8 mouse cellular contexts compared by ENCODE assay signal in genomic region chr17:67978786-67979185, GRCm38 (mm10). TPM values are rescaled to one million over a fixed set of nuclear protein-coding genes. Genes with fewer than 3 reads are reported as not detected.
DNase-seq lines count a peak whose midpoint lies in the region; ATAC-seq lines count a peak whose summit lies in the region.

No protein-coding gene starts in this region.

- H3K4me1 ChIP-seq in brown adipose tissue, adult 24 weeks (ENCODE audit: control insufficient read depth, insufficient read depth, insufficient read length, low read length): peaks cover 15% of the 10 kb centered on the region
- H3K4me1 ChIP-seq in heart, embryonic 12.5 days (replicated peaks): peaks cover 31% of the 10 kb centered on the region
- peaks cover 30% of the 10 kb centered on the region for H3K4me1 ChIP-seq in stomach, embryonic 14.5 days (ENCODE audit: control insufficient read depth, insufficient read depth, low read length)
- H3K4me1 ChIP-seq in forebrain, embryonic 11.5 days (replicated peaks; ENCODE audit: control insufficient read depth, insufficient read depth, low read length): no peaks in the 10 kb centered on the region; the same call in 1 of the 2 replicates

- peak overlapping the region; percentile 20 for H3K27ac ChIP-seq in brown adipose tissue, adult 24 weeks (replicated peaks; ENCODE audit: low read depth, low read length)
- no peak overlapping the region; the same call in 1 of the 2 replicates for H3K27ac ChIP-seq in heart, embryonic 12.5 days (ENCODE audit: poor library complexity, severe bottlenecking)
- peak overlapping the region; percentile 48 for H3K27ac ChIP-seq in stomach, embryonic 14.5 days (ENCODE audit: low read length)
- H3K27ac ChIP-seq in forebrain, embryonic 11.5 days (ENCODE audit: low read depth, low read length): no peak overlapping the region

- no peaks in the 10 kb centered on the region for H3K36me3 ChIP-seq in heart, embryonic 12.5 days
- no peaks in the 10 kb centered on the region for H3K36me3 ChIP-seq in stomach, embryonic 14.5 days (ENCODE audit: control insufficient read depth, insufficient read depth, low read length)
- no peaks in the 10 kb centered on the region for H3K36me3 ChIP-seq in forebrain, embryonic 11.5 days (ENCODE audit: control insufficient read depth, insufficient read depth, low read length)

- DNase-seq in left cerebral cortex, postnatal 4 days: peak; percentile 78
- no peak for DNase-seq in left cerebral cortex, adult 9 months (ENCODE audit: low spot score in 2 of 2)
- DNase-seq in kidney, postnatal 14 days: peak; percentile 76
- DNase-seq in forebrain, embryonic 11.5 days (ENCODE audit: low spot score): no peak
- no peak for DNase-seq in layer of hippocampus, adult 11-12 months (ENCODE audit: low spot score)

- H3K27me3 ChIP-seq in heart, embryonic 12.5 days (replicated peaks): no peaks in the 10 kb centered on the region
- H3K27me3 ChIP-seq in stomach, embryonic 14.5 days (ENCODE audit: control insufficient read depth, insufficient read depth, low read length): no peaks in the 10 kb centered on the region
- H3K27me3 ChIP-seq in forebrain, embryonic 11.5 days (ENCODE audit: control insufficient read depth, insufficient read depth, low read length): no peaks in the 10 kb centered on the region

- peak; percentile 73 for ATAC-seq in heart, embryonic 12.5 days (ENCODE audit: insufficient number of reproducible peaks, low FRiP score)
- ATAC-seq in stomach, embryonic 14.5 days (ENCODE audit: insufficient number of reproducible peaks, insufficient read depth, low FRiP score, low read depth): peak; percentile 65
- no peak for ATAC-seq in forebrain, embryonic 11.5 days (replicated peaks; ENCODE audit: low FRiP score)

- H3K4me2 ChIP-seq in heart, embryonic 12.5 days: no peak overlapping the region
- H3K4me2 ChIP-seq in stomach, embryonic 14.5 days (replicated peaks; ENCODE audit: low read depth, low read length): no peak overlapping the region
- no peak overlapping the region for H3K4me2 ChIP-seq in forebrain, embryonic 11.5 days (ENCODE audit: low read depth, low read length, severe bottlenecking)

- 40% methylated on average over 3 of the region's 3 CpGs for WGBS in heart, embryonic 12.5 days
- WGBS in stomach, embryonic 14.5 days: 18% methylated on average over 3 of the region's 3 CpGs
- 71% methylated on average over 3 of the region's 3 CpGs for WGBS in forebrain, embryonic 11.5 days

- H3K4me3 ChIP-seq in brown adipose tissue, adult 24 weeks (ENCODE audit: insufficient read depth, low read depth, low read length): no peak overlapping the region
- H3K4me3 ChIP-seq in heart, embryonic 12.5 days: no peak overlapping the region
- no peak overlapping the region for H3K4me3 ChIP-seq in stomach, embryonic 14.5 days (ENCODE audit: low read depth, low read length)
- no peak overlapping the region for H3K4me3 ChIP-seq in forebrain, embryonic 11.5 days (ENCODE audit: low read depth, low read length)

- intact Hi-C loops in left cerebral cortex, postnatal 4 days (cut with DNase I): no loop called here

- no peak overlapping the region for H3K9ac ChIP-seq in heart, embryonic 12.5 days
- H3K9ac ChIP-seq in stomach, embryonic 14.5 days (replicated peaks; ENCODE audit: low read depth, low read length): no peak overlapping the region
- H3K9ac ChIP-seq in forebrain, embryonic 11.5 days (ENCODE audit: low read length): no peak overlapping the region

- no peaks in the 10 kb centered on the region for H3K9me3 ChIP-seq in heart, embryonic 12.5 days (replicated peaks)
- H3K9me3 ChIP-seq in stomach, embryonic 14.5 days (ENCODE audit: control insufficient read depth, low read depth, low read length): no peaks in the 10 kb centered on the region
- no peaks in the 10 kb centered on the region for H3K9me3 ChIP-seq in forebrain, embryonic 11.5 days (ENCODE audit: control insufficient read depth, low read length)

RNA-seq across cellular contexts. Expression of gene Arhgap28, which starts 25.1 kb away (rescaled TPM):
- total RNA-seq in left cerebral cortex, postnatal 4 days (2021): 1 to 10 TPM; 7.3 to 8.5 TPM
- polyA plus RNA-seq in brown adipose tissue, adult 24 weeks (2012; ENCODE audit: insufficient read depth, insufficient read length, missing spikeins): 0.83 and 1.0 TPM in 2 replicates
- polyA plus RNA-seq in heart, embryonic 12.5 days (2016; fragmentation: Nextera tagmentation; extraction: Ambion mirVana): 25.2 and 25.4 TPM in 2 replicates
- 43.3 and 45.3 TPM in 2 replicates for polyA plus RNA-seq in stomach, embryonic 14.5 days (2014; fragmentation: Nextera tagmentation; extraction: Ambion mirVana)
- 20.8 and 21.9 TPM in 2 replicates for polyA plus RNA-seq in forebrain, embryonic 11.5 days (2014; fragmentation: Nextera tagmentation; extraction: Ambion mirVana)

Comparison
In these comparisons a context has a peak if more than half of its experiments do, and no peak if none do; other contexts are left out.
1. DNase-seq: peak in left cerebral cortex, postnatal 4 days (single experiment) and kidney, postnatal 14 days (single experiment); none in left cerebral cortex, adult 9 months (0 of 2), forebrain, embryonic 11.5 days (single experiment) and layer of hippocampus, adult 11-12 months (single experiment).
2. H3K27ac ChIP-seq: peak in brown adipose tissue, adult 24 weeks (single experiment) and stomach, embryonic 14.5 days (single experiment); none in heart, embryonic 12.5 days (single experiment) and forebrain, embryonic 11.5 days (single experiment).
3. RNA of gene Arhgap28, which starts 25.1 kb away (polyA plus RNA-seq): 43.3 to 45.3 TPM in stomach, embryonic 14.5 days, 25.2 to 25.4 TPM in heart, embryonic 12.5 days and 20.8 to 21.9 TPM in forebrain, embryonic 11.5 days; 0.83 to 1.0 TPM in brown adipose tissue, adult 24 weeks; every median in the first group is over 10 times any median in the second.